Mouse (Mus musculus) skeletal muscle tissue, adult 2 months (tissue): ENCODE results near the gene Dok7.

Experiments used
- DNase-seq: peaks from one replicate; pipeline ENCODE4 v3.0.0-alpha.2; 2012; ENCODE audit warnings: low read depth, low spot score

Dok7 gene

DNA sequence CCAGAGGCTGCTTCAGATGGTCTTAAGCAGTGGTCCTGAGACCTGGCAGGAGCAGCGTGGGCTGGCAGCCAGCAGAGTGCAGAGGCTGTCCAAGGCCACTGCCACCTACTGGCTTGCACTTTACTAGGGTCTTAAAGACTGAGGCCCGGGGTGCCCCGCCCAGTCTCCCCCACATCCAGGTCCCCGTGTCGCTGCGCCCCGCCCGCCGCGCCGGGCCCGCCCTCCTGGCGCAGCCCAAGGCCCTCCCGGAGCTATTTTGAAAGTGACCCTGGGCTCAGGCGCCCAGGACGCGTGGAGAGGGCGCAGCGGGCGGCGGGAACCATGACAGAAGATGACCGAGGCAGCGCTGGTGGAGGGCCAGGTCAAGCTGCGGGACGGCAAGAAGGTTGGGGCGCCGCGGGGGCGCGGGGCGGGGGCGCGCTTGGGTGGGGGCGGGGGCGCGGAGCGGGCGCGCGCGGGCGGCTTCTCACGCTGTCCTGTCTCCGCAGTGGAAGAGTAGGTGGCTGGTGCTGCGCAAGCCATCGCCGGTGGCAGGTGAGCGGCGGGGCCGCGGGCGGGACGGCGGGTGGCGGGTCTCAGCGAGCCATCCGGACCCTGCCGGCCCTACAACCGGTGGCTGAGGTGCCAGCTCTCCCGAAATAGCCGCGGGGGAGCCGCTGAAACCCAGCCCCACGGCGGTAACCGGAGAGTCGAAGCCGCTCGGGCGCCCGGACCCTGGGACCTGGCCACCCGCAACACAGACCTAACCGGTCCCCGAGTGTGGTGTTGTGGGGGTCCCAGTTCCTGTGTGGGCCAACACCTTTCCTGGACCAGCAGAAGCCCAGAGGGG is at the start of gene Dok7:
Dok7 (plus strand) TSS at position 163 of the 829 bp plus-strand sequence.
- DNase-seq: peak; percentile 74

DNA sequence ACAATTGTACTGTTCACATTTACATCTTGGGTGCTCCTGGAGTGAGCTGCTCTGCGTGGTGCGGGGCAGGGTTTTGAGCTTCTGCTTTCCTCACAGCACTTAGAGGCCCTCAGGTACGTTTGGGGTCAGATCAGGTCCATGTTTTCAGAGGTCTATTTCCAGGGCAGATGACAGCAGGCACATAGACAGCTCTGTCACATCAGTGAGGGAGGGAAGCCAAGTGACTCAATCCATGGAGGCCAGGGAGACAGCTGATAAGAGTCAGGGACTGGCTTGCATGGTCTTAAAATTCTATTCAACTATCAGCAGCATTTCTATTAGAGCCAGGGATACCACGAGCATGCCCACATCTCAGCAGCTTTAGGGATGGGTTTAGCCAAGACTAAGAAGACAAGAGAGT is 47.4 kb upstream of the Dok7 start:
- DNase-seq: no peak

DNA sequence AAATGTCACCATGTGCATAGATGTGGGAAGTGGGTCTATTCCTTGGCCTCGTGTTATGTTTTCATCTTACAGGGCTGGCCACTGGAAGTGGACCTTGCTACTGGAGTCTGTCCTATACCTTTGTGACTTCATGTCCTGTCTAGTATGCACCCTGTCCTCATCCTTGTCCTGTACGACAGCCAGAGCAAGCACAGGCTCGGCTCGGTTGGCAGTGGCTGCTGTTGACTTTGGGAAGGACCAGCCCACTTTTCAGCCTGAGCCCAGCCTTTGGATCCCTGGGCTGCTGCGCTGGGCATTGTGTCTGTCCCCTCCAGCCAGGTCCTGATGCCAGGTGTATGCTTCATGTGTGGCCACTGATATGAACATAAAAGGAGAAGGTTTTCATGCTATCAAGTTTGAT is 45.9 kb upstream of the Dok7 start:
- no peak for DNase-seq

DNA sequence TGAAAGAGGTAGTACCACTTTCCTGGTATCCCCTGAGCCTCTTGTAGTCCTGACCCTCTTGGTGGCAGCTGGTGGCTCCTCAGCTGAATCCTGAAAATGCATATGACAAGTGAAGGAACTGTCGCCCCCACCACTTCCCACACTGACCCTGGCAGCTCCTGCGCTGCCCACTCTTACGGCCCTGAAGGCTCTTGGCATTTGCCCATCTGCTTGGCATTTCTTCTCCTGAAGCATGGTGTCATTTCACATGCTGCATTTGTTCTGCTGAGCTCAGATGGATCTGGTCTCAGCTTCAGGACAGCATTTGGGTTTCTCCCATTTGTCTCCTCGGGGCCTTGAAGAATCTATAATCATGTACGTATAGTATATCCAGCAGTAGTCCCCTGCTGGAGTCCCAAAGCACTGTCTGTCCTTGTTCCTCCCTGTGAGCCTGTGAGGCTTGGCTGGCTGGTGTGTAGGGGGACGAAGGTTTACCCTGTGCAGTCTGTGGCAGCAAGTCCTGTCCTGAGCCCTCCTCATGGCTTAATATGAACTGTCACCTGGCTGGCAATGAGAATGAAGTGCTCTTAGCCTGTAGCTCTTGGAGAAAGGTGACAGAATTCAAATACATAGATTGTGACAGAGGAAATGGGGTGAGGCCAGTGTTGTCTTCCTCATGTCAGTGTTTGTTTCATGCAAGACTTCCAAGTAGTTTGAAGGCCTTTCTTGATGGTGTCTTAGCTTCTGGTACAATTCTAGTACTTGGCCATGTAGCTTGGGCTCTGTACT is 45.2 kb upstream of the Dok7 start:
- DNase-seq: no peak

DNA sequence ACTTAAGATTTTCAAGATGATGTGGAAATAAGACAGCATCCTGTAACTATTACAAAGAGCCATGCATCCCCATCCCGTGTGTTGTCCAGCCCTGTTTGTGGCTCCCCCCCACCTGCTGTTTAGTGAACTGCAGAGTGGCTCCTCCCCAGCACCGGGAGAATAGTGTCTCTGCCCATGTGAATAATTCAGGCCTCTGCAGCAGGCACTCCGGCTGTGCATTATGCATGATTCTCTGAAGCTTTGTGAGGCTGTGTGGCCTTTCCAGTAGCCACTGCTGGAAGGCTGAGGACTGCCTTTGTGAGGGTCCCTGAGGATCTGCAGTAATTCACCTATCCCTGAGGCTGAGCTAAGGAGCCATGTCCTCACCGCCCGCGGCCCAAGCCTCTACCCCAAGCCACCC is 42.5 kb upstream of the Dok7 start:
- DNase-seq: no peak

DNA sequence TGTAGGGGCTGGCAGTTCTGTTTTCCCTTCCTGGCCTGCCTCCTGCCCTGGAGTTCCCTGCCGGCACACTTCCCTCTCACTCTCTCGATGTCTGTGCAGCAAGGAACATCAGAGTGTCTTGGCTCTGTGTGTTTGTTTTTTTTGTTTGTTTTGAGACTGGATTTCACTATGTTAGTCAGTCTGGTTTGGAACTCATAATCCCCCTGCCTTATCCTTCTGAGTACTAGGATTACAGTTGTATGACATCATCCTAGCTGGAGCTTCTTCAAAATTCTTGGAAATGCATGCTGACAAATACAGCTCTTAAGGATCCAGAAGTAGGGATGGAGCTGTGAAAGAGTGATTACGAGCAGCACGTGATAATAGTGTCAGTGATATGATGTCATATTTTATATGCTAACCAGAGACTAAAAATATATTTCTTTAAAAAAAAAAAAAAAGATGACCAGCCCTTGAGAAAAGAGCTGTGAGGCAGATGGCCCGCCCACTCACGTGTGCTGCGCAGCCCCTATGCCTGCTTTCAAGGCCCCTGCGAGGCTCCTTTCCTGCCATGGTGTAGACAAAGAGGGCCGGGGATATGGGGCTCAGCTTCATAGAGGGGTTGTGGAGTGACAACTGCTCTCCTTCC is 36.8 kb upstream of the Dok7 start:
- peak; percentile 18 for DNase-seq

DNA sequence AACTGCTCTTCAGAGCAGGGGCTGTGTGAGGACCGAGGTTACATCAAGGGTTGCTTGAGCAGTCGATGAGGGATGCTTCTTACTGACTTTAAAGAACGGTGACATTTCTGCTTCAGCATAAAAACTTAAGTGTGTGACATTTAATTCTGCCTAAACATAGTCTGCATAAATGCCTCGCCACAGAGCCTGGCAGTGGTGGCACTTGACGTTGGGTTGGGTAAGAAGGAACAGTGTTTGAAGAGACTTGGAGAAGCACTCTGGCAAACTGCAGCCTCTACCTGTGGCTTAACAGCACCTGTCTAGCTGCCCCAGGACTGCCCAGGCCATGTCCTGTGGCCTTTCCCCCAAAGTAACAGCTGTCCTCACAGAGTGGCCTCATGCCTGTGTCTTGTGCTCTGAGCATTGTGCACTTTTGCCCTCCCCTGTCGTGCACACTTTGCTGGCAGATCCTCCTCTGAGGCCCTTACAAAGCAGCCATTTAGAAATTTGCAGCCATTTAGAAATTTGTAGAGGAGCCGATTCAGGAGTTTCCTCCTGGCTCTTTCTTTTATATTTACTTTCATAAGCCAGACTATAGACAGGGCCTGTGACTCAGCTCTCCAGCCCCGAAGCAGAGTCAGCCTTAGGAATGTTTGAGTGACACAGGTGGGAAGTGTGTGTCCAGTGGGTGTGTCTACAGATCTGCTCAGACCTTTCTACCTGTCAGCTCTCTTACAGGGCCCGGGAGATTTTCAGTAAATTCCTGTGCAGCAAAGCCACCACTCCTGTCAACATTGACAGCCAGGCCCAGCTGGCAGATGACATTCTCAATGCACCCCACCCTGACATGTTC is 35.9 kb upstream of the Dok7 start:
- no peak for DNase-seq

DNA sequence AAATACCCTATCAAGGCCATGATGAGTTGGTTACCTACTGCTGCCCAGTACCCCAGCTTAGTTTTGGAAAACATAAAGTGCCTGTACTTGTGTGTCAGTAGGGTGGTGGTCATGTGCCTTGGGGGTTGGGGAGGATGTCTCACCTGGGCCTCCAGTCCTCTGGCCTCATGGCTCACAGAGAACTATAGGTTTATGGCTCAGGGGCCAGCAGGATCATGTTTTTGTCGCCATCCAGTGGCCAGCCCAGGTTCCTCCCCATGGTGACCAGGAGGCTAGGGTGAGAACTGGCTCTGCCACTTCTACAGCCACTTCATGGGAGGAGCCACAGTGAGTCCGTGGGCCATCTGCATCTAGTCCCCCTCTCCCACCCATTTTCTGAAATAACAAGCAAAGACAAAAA is 31.6 kb upstream of the Dok7 start:
- DNase-seq: peak; percentile 17

DNA sequence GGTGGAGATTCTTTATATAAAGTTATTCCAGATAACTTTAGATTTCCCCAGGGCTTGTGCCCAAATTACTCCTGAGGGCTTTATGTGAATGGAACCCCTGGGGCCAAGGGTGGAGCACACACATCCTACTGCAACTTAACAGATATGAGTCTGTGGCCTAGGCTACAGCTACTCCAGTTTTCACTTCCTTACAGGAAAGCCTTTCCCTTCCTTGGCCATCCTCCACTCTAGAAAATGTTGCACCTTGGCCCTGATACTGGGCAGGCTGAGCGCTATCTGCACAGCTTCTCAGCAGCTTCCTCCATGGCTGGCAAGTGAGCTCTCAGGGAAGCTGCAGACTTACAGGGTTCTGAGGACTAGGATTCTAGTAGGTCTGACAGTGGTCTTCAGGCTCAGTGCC is 27.3 kb upstream of the Dok7 start:
- no peak for DNase-seq

DNA sequence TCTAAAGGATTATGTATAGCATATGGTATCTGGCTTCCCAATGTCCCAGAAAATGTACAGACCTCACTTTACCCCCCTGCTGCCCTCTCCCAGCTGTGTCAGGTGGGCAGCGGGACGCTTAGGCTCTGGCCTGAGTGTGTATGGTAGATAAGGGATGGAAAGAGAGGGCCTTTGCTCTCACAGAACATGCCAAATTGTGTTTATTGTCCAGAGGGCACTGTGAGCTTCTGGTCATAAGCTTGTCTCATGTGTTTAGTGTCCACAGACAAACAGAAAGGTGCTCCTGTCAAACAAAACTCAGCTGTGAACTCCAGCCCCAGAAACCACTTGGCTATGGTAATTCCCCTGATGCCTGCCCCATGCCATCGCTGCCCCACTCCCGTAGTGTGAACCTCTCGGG is 26.8 kb upstream of the Dok7 start:
- DNase-seq: no peak

DNA sequence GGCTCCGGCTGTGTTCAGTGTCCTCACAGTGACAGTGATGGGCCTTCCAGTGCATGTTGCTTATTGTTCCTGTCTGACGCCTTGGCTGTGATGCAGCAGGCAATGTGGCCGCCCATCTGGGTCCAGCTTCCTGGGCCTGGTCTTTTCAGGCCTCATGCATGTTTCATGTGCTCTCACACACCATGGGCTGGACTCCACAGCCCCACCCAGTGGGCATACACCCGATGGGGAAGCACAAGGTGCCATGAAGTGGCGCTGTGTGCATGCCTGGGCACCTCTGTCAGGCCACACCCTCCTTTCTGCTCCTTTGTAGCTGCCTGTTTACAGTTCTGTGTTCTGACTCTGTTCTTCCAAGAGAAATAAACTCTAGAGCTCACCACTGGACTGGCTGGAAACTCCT is 23.5 kb upstream of the Dok7 start:
- no peak for DNase-seq

DNA sequence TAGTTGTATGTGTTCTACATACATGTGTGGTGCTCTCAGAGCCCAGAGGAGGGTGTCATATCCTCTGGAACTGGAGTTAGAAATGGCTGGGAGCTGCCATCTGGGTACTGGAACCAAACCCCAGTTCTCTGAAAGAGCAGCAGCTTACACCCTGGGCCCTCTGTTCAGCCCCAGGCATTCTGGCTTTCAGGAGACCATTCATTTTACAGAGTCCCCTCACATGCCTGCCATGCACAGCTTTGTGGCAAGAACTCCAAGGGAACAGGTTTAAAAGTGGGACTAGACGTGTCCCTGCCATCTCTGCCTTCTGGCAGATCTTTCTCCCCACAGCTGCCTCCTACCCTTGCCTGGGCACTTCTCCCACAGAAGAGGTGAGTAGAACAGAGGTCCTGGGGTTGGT is 22.9 kb upstream of the Dok7 start:
- DNase-seq: no peak

DNA sequence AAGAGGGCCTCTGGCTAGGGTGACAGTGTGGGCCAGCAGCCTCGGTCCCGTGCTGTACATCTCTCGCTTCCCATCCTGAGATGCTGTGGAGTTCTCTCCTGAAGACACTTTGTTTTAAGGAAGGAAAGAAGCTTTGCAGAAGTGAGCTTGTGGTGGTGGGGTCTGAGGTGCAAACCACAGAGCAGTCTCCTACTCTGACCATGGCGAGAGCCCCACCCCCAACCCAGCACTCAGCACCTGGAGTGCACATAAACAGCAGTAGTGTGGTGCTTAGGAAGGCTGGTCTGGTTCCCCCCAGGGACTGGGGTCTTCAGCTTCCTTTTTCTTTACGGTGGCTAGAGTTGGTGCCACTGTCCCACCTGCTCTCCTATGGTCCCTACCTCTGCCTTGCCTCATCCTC is 21.4 kb upstream of the Dok7 start:
- DNase-seq: no peak

DNA sequence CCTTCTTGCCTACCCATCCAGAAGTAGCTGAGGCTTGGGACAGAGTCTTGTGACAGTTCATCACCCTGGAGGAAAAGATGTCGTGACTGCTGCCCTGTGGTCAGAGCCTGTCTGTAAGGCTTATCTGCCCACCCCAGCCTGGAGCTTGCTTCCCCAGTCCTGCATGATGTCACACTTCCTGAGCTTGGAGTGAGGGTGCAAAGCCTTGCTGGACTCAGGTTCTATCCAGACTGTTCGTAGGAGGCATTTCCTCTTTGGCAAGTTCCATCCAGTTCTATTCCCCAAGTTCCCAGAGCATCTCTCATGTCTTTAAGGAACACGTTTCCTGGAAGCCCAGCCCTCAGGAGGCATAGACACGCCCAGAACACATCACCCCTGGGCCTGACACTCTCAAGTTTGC is 20.8 kb upstream of the Dok7 start:
- no peak for DNase-seq

DNA sequence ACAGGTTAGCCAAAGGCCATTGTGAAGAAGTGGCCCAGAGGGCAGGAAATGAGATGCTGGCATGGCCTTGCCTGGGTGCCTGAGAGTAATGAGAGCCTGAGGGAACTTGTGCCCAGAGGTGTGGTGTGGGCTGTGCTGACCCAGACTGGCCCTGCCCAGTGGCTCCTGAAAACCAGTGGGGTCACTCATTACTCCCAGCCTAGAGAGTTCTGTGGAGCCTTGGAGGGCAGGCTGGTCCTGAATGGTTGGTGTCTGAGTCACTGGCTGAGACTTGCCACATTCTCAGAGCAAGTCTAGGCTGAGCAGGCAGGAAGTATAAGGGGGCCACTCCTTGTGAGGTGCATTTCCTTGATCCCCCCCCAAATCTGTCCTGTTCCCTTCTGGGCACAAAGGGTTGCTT is 19.1 kb upstream of the Dok7 start:
- no peak for DNase-seq

DNA sequence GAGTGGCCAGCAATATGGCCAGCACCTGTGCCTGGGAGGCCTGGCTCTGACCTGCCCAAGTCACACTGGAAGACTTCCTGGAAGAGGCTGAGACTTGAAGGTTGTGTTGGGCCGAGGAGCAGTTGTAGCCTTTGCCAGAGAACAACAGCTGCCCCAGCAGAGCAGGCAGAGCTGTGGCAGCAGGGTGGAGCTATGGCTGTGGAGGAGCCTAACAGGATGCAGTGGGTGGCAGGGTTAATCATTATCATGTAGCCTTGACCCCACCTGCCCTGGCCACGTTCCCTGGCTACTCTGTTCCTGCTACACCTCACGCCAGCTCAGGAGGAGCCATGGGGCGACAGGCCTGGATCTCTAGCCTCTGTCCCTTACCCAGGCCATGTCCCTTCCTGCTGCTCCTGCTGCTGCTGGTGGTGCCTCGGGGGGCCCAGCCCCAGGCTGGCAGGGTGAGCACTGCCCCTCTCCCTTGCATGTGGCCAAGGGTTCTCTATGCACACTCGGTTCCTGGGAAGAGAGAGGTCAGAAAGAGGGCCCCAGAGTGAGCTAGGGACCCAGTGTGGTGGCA is 15.2 kb upstream of the Dok7 start, which contains the start of gene Hgfac:
Hgfac (plus strand) TSS at position 242 of the 562 bp plus-strand sequence.
- DNase-seq: no peak

DNA sequence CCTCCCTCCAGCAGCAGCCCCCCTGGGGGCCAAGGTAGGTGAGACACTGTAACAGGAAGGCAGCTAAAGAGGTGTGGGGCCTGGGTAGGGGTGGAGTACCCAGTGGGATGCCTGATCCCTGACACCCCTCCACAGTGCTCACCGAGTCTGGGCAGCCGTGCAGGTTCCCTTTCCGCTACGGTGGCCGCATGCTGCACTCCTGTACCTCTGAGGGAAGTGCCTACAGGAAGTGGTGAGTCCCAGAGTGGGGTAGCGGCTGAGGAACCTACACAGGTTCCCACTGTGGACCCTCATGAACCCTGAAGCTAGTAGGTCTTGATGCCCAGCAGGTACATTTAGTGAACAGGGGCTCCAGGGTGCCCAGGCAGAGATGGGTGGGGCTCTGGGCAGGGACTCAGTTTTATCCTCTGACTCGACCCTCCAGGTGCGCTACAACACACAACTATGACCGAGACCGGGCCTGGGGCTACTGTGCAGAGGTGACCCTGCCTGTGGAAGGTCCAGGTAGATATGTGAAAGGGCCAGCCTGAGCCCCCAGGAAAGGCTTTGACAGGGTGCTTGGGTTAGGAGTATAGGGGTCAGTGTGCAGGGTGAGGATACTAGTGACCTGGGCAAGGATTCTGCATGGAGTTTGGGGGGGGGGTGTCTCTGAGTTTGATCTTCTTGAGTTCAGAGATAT is 14.0 kb upstream of the Dok7 start:
- DNase-seq: no peak

DNA sequence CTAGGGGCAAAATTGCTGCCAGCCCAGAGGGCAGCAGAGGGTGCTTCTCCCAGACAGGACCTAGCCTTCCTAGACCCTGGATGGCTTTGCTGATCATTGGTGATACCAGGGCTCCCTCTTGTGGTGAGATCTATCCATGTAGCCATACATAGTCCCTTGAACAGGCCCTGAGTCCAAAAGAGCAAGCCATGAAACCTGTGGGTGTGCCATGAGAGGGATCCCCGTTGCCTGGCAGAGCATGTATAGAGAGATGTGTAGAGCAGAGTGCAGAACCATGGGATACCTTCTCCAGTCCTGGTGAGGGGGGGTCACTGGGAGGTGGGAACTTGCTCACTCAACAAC is 13.5 kb upstream of the Dok7 start:
- DNase-seq: peak; percentile 72

DNA sequence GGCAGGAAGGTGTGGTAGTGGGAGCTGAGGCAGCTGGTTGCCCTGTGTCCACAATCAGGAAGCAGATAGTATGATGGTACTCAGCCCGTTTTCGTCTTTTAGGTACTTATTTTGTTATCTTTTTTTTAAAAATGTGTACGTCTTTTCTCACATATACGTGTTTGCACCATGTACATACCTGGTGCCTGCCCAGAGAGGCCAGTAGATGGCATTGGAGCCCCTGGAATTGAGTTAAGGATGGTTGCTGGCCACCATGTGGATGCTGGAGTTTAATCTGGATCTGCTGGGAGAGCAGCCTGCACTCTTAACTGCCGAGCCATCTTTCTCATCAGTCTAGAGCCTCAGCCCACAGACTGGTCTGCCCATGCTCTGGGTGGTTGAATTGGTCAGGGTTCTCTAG is 6.0 kb upstream of the Dok7 start:
- no peak for DNase-seq

DNA sequence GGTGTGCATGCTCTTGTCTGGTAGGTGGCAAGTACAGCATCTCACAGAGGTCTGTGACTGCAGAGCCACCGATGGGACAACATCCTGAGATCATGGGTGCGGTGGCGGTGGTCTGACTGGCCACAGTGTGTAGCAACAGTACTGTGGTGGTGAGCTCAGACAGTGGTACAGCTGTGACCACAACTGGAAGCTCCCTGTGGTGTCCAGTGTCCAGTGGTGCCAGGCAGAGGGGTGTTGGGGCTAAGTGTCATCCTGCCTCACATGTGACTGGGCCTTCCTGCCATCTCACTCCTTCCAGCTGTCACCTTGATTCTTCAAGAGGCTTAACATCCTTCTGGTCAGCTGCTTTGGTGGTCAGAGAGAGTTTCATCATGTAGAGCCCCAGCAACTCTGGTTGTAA is 1.9 kb upstream of the Dok7 start:
- DNase-seq: no peak

DNA sequence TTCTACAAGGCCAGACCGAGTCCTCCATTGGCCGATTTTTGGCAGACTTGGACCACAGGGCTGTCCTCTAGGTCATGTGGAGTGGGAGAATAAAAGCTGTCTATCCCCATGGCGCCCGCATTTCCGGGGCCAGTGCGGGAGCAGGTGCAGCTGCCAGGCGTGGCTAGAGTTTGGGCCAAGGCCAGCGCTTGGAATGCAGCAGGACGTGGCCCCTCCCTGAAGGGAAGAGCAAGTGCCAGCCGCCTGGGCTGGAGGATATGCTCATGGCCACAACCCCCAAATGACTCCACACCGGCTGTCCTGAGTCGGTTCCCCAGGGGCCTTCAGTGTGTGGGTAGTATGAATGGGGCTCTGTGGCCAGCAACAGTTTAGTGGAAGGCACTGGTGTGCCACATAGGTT is 1.5 kb upstream of the Dok7 start:
- peak; percentile 52 for DNase-seq
